Mouse (Mus musculus): ENCODE results near the gene Sohlh1.
A peak's percentile ranks its signal among the peaks of the same experiment; 100 is the strongest.
"Not testable (repeated sequence)": the region's sequence is repeated elsewhere in the genome, so short reads cannot be mapped to it uniquely, and the experiment has no call there.

The Sohlh1 gene

DNA sequence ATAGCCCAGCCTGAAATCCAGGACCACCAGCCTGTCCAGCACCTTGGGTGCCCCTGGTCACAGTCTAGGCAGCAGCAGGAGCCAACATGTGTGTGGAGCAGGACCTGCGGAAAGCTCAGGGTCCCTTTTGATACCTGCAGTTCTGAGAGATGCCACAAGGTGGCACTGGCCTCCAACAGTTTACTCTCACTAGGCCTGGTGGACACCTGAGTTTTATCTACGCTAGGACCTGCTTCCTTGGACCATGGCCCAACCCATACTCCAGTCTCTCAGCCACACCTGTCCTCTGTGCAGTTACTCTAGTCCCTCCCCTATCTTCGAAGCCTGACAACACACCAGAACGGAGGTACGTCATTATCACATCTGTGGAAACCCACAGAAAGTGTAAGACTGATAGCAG, 10.8 kb downstream of the Sohlh1 start:
- peak; percentile 56 for DNase-seq (ENCODE audit: low spot score)

- DNase-seq (ENCODE audit: low spot score), result no peak
Observed at GRCm38 (mm10) chr2:25830786-25831185, 16.3 kb downstream of the Sohlh1 start.

DNA sequence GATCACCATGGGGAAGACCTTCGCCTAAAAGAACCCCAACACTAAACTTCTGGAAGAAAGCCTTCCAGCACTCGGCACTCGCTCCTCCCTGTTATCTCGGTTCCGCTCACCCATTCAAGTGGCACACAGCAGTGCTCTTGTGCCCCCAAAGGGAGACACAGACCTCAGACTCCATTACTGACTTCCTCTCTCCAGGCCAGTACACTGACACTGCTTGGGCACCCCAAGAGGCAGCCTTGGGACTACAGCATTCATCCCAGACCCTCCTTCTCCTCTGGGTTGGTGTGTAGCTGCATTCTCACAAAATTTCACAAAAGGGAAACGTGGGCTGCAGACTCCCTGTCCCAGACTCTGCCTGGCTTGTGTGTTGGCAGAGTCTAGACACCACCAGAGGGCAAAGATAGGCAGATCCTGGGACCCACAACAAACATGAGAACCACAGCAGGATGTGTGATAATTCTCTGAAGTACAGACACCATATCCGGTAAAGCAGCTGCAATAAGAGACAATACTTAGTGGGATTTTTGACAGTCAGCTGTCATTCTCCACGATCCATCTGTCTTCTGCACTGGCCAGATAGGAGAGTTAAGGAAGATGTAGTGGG, 18.6 kb downstream of the Sohlh1 start:
- DNase-seq (ENCODE audit: low spot score), result no peak

DNA sequence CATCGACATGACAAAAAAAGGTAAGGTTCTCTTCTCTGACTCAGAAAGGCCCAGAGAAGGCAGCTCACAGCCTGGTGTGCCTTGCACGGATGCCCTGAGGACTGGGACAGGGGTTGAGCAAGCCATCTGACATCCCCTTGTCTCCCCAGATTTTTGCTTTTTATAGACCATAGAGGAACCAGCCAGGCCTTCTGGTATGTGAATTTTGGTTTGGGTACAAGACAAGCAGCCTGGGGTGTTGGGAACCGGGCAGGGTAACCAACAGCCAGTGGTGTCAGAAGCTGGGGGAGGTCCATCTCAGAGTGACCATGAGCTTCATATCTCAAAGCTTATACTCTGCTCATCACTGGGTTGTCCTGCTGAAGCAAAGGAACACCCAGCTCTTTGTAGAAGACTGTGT, 22.3 kb downstream of the Sohlh1 start:
- DNase-seq (ENCODE audit: low spot score), result no peak

- no peak for DNase-seq (ENCODE audit: low spot score)
Observed at GRCm38 (mm10) chr2:25822806-25823205, 24.2 kb downstream of the Sohlh1 start, which contains the start of gene Lcn9. Lcn9 (plus strand) TSS chr2:25823153.

GRCm38 (mm10) chr2:25815748-25816147, 31.3 kb downstream of the Sohlh1 start, which contains the start of gene Glt6d1:
Glt6d1 (minus strand) TSS chr2:25815848.
- DNase-seq (ENCODE audit: low spot score), result not testable (repeated sequence)

DNA sequence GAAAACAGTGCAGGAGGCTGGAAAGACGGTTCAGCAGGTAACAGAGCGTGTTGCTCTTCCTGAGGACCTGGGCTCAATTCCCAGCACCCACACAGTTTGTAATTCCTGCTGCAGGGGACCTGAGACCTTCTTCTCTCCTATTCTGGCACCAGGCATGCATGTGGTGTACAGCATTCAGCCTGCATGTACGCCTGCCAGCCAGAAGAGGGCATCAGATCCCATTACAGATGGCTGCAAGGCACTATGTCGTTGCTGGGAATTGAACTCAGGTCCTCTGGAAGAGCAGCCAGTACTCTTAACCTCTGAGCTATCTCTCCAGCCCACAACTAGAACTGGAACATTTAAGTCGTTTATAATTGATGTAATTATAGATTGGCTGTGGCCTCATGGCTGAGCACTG, 33.7 kb downstream of the Sohlh1 start:
- no peak for DNase-seq (ENCODE audit: low spot score)

DNA sequence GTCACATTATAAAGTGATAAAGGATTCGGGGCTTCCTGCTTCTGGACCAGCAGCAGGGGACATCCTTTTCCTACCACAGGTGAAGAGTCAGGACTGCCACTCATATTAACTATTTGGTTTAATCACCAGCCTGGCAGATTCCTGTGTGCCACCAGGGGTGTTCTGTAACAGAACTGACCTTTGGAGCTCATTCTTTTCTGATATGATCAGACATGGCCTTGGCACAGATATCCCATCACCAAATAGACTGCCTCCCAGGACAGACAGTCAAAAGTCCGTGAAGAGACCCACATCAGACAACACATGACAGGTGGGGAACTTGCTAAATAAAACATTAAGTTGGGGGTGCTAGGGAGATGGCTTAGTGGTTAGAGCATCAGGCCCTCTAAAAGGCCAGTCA, 35.3 kb downstream of the Sohlh1 start:
- DNase-seq (ENCODE audit: low spot score), result no peak

GRCm38 (mm10) chr2:25798065-25798464, 49.0 kb downstream of the Sohlh1 start:
- no peak for DNase-seq (ENCODE audit: low spot score)

DNA sequence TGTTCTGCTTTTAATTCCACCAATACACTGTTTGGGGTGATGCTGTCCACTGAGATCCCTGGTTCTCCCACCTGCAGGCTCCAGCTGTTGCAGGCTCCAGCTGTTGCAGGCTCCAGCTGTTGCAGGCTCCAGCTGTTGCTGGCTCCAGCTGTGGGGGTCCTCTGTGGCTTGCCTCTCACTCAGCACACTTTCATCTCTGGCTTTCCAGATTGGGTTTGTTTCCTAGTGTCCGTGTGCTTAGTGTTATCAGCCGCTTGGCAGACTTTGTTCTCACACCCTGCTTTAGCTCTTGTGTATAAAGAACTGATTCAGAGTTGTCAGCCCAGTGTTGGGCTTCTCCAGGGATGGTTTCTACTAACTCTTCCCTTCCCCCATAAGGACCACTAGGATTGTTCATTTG, 49.4 kb downstream of the Sohlh1 start:
- DNase-seq (ENCODE audit: low spot score), result no peak
